Mouse (Mus musculus) heart, embryonic 10.5 days (tissue): Measurements from ENCODE around the gene Nrn1l. TPM values are rescaled to one million over a fixed set of nuclear protein-coding genes. Genes with fewer than 3 reads are reported as not detected.

ENCODE experiments used
- DNase-seq: peaks from one replicate; pipeline ENCODE4 v3.0.0-alpha.2; 2017; ENCODE audit warnings: low spot score
- H3K27ac ChIP-seq: fragments of 300-500 bp; sonication (generic); 2 replicates; pipeline ENCODE4 v1.5.1; 2016; ENCODE audit warnings: mild to moderate bottlenecking
- H3K27me3 ChIP-seq: fragments of 300-500 bp; sonication (generic); 2 replicates; pipeline ENCODE4 v1.6.1; 2016; ENCODE audit warnings: mild to moderate bottlenecking; ENCODE audit not compliant: poor library complexity, insufficient read depth, severe bottlenecking
- H3K36me3 ChIP-seq: fragments of 300-500 bp; sonication (generic); 2 replicates; pipeline ENCODE4 v1.6.1; 2016; ENCODE audit warnings: mild to moderate bottlenecking, moderate library complexity
- H3K4me1 ChIP-seq: fragments of 300-500 bp; sonication (generic); 2 replicates; pipeline ENCODE4 v1.6.1; 2016; ENCODE audit warnings: mild to moderate bottlenecking
- H3K4me3 ChIP-seq: fragments of 300-500 bp; sonication (generic); 2 replicates; pipeline ENCODE4 v1.5.1; 2016; ENCODE audit warnings: mild to moderate bottlenecking, moderate library complexity
- H3K9me3 ChIP-seq: fragments of 300-500 bp; sonication (generic); 2 replicates; pipeline ENCODE4 v1.6.1; 2016; ENCODE audit warnings: mild to moderate bottlenecking, moderate library complexity
- WGBS: fragments of 180-500 bp; shearing (Covaris S2); methylation state at CpG from one replicate; pipeline ENCODE4 v1.1.7; 2016; 5-methylcytosine and 5-hydroxymethylcytosine counted together
- polyA plus RNA-seq: library from polyadenylated mRNA; unstranded; fragments of >200 nt; fragmentation: Nextera tagmentation; extraction: Ambion mirVana; gene quantifications from 2 replicates; pipeline ENCODE4 v1.2.1, GENCODE M21; 2016

The Nrn1l gene
- polyA plus RNA-seq, 1 experiment from 2014 or later: 0.46 TPM

DNA sequence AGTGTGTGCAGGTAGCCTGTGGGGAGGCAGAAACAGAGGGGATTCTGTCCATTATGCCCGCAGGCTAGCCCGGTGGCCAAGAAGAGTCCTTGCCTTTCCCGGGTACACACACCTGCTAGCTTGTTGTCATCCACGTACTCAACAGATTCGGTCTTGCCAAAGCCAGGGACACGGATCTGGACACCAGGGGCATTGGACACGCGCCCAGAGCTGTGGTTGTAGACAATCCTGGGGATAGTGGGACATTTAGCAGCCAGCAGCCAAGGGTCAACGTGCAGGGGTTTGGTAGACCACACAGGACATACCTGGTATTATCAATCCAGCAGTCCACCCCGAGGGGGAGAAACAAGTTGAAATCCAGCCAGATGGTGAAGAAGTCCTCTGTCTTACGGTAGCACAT is 48.7 kb downstream of the Nrn1l start:
- no peaks in the 10 kb centered on the region for H3K9me3 ChIP-seq
- H3K4me3 ChIP-seq: no peak overlapping the region
- H3K36me3 ChIP-seq: peaks cover 72% of the 10 kb centered on the region
- no peak for DNase-seq
- no peaks in the 10 kb centered on the region for H3K27me3 ChIP-seq
- peaks cover 14% of the 10 kb centered on the region for H3K4me1 ChIP-seq
- WGBS: 92% methylated on average over 11 of the region's 11 CpGs
- no peak overlapping the region for H3K27ac ChIP-seq

- H3K27ac ChIP-seq: no peak overlapping the region
- peaks cover 14% of the 10 kb centered on the region for H3K4me1 ChIP-seq
- H3K4me3 ChIP-seq: no peak overlapping the region
- 95% methylated on average over 5 of the region's 5 CpGs for WGBS
- peaks cover 77% of the 10 kb centered on the region for H3K36me3 ChIP-seq
- DNase-seq: no peak
- H3K27me3 ChIP-seq: no peaks in the 10 kb centered on the region
- H3K9me3 ChIP-seq: no peaks in the 10 kb centered on the region
Observed at GRCm38 (mm10) chr8:105942542-105942941, 49.2 kb downstream of the Nrn1l start.

DNA sequence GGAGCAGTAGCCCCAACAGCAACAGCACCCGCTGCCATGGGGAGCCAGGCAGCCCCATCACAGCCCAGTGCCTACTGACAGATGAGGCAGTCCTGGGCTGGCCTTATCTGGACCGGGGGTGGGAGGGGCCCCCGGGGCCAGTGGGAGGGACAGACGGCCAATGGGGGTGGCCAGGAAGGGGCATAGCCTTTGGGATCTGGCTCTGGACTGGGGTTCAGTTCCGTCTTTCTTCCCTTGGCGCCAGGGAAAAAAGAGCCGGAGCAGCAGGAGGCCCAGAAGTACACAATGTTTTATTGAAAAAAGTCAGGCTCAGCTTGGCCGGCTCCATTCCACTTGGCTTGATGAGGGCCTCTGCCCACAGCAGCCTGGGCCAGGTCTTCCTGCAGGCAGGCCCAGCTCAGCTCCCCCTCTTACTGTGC is 50.0 kb downstream of the Nrn1l start, which contains the start of gene Lcat:
Lcat (minus strand) TSS at position 62 of the 419 bp plus-strand sequence.
- Histone ChIP-seq H3K4me3 (no peak within 1 kb of the TSS), H3K27ac (no peak within 1 kb of the TSS), H3K36me3 (peaks cover 85% of the 10 kb centered on the region), H3K4me1 (peaks cover 9% of the 10 kb centered on the region), H3K27me3 (no peaks in the 10 kb centered on the region), H3K9me3 (no peaks in the 10 kb centered on the region)
- 68% methylated on average over 8 of the region's 8 CpGs for WGBS
- no peak for DNase-seq

Other genes starting within 250 kb of the Nrn1l start
- 0.31 and 0.63 TPM in 2 replicates for gene Carmil2, start 207.3 kb upstream of the Nrn1l start, polyA plus RNA-seq
- gene Acd, start 192.5 kb upstream of the Nrn1l start, polyA plus RNA-seq: 46.6 and 52.9 TPM in 2 replicates
- 12.8 and 14.1 TPM in 2 replicates for gene Pard6a, start 192.4 kb upstream of the Nrn1l start, polyA plus RNA-seq
- not detected in 2 replicates for gene 4933405L10Rik, start 185.9 kb upstream of the Nrn1l start, polyA plus RNA-seq
- gene Enkd1, start 185.4 kb upstream of the Nrn1l start, polyA plus RNA-seq: 18.7 and 28.8 TPM in 2 replicates
- 13.1 and 18.2 TPM in 2 replicates for gene Gfod2, start 134.9 kb upstream of the Nrn1l start, polyA plus RNA-seq
- 8.6 and 10.4 TPM in 2 replicates for gene Ranbp10, start 66.2 kb upstream of the Nrn1l start, polyA plus RNA-seq
- 0.06 TPM in 2 replicates for gene Tsnaxip1, start 65.8 kb upstream of the Nrn1l start, polyA plus RNA-seq
- gene Cenpt, start 40.3 kb upstream of the Nrn1l start, polyA plus RNA-seq: 46.5 and 55.2 TPM in 2 replicates
- 61.6 and 74.0 TPM in 2 replicates for gene Thap11, start 38.4 kb upstream of the Nrn1l start, polyA plus RNA-seq
- gene Nutf2, start 33.0 kb upstream of the Nrn1l start, polyA plus RNA-seq: 274 and 314 TPM in 2 replicates
- gene Edc4, start 12.7 kb upstream of the Nrn1l start, polyA plus RNA-seq: 50.2 and 52.6 TPM in 2 replicates
- 30.3 and 30.4 TPM in 2 replicates for gene Pskh1, start 6.9 kb downstream of the Nrn1l start, polyA plus RNA-seq
- 1.9 and 2.6 TPM in 2 replicates for gene Ctrl, start 40.3 kb downstream of the Nrn1l start, polyA plus RNA-seq
- gene Psmb10, start 44.9 kb downstream of the Nrn1l start, polyA plus RNA-seq: 70.7 and 75.4 TPM in 2 replicates
- 1.7 and 7.9 TPM in 2 replicates for gene Lcat, start 49.8 kb downstream of the Nrn1l start, polyA plus RNA-seq
- gene Slc12a4, start 72.5 kb downstream of the Nrn1l start, polyA plus RNA-seq: 45.1 and 56.1 TPM in 2 replicates
- gene Dpep3, start 85.9 kb downstream of the Nrn1l start, polyA plus RNA-seq: not detected in 2 replicates
- gene Dus2, start 97.8 kb downstream of the Nrn1l start, polyA plus RNA-seq: 19.7 and 19.8 TPM in 2 replicates
- gene Dpep2nb, start 112.4 kb downstream of the Nrn1l start, polyA plus RNA-seq: 0.31 TPM in 1 of 2 replicates, not detected in the other
- gene Ddx28, start 118.3 kb downstream of the Nrn1l start, polyA plus RNA-seq: 16.1 and 18.7 TPM in 2 replicates
- 4.9 and 6.5 TPM in 2 replicates for gene Nfatc3, start 165.3 kb downstream of the Nrn1l start, polyA plus RNA-seq
- gene Esrp2, start 243.4 kb downstream of the Nrn1l start, polyA plus RNA-seq: 2.4 and 5.4 TPM in 2 replicates